Mouse (Mus musculus) thymus, adult 2 months (tissue): Measurements from ENCODE around the gene Zfp600.
"Not testable (repeated sequence)": the region's sequence is repeated elsewhere in the genome, so short reads cannot be mapped to it uniquely, and the experiment has no call there.

ENCODE experiments used
- CTCF ChIP-seq: fragments of 200-500 bp; IDR thresholded peaks from 2 replicates; pipeline ENCODE4 v1.5.1; 2012; ENCODE audit warnings: mild to moderate bottlenecking, control low read depth, low read length, moderate library complexity, borderline replicate concordance; ENCODE audit not compliant: control insufficient read depth, poor library complexity, insufficient read depth; ENCODE audit errors: extremely low read depth
- POLR2A ChIP-seq: fragments of 200-500 bp; IDR thresholded peaks from 2 replicates; pipeline ENCODE4 v1.6.1; 2012; ENCODE audit warnings: mild to moderate bottlenecking, low read length, control low read depth, moderate library complexity; ENCODE audit not compliant: control insufficient read depth, poor library complexity, insufficient read depth; ENCODE audit errors: extremely low read depth

- TF ChIP-seq CTCF, POLR2A: not testable (repeated sequence)
Measured at GRCm38 (mm10) chr4:146162893-146163292, 6.3 kb downstream of the Zfp600 start.
